Mouse (Mus musculus): ENCODE results near the gene Med27.

DNA sequence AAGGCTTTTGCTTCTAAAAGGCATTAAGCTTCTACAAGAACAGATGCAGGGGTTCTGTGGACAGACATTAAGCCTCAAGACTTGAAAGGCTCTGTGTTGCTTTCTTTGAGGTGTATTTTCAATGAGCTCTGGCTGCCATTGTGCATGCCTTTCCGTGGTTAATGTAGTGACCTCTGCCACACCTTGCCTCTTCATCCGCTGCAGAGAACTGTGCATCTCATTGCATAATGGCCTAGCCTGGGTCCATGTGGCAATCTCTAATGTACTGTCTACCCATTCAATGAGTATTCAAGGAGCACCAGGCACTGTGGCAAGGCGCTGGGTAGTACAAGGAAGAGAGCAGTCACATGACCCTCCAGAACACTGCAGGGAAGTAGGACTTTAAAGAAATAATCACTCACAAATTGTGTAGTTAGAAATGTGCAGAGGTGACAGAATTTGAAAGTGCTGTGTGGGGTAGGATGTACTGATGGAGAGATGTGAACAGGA lies 119.1 kb downstream of the Med27 start:
- TF ChIP-seq POLR2A (IDR thresholded peaks at IDR 0.05; ENCODE audit: low read depth, low read length) (no peak), CTCF (IDR thresholded peaks at IDR 0.05; ENCODE audit: borderline replicate concordance, insufficient read depth, low read length) (no peak)

Data from embryonic fibroblast, embryonic 13.5 days (primary cell).